Mouse (Mus musculus) ES-E14 (cell line): ENCODE data around the gene Hp1bp3. TPM values are rescaled to one million over a fixed set of nuclear protein-coding genes. Genes with fewer than 3 reads are reported as not detected.
A peak's percentile ranks its signal among the peaks of the same experiment; 100 is the strongest.

Experiments used
- DNase-seq: peaks from one replicate; pipeline ENCODE4 v3.0.0-alpha.2; 2013; ENCODE audit warnings: low read depth, low spot score
- H3K27ac ChIP-seq: 2 replicates; pipeline ENCODE4 v1.5.1; 2012; ENCODE audit warnings: low read depth, mild to moderate bottlenecking, low read length, moderate library complexity, mixed read lengths; ENCODE audit not compliant: poor library complexity, insufficient read depth, severe bottlenecking
- H3K36me3 ChIP-seq: 2 replicates; pipeline ENCODE4 v1.6.1; 2012; ENCODE audit warnings: mild to moderate bottlenecking, low read length, moderate library complexity, mixed read lengths; ENCODE audit not compliant: control insufficient read depth, poor library complexity, insufficient read depth, severe bottlenecking
- H3K4me1 ChIP-seq, 2 experiments: fragments of 150-350 bp in 1 of 2; sonication (generic) in 1 of 2; 2 replicates each; pipeline ENCODE4 v1.6.1; 2012; ENCODE audit warnings: low read length in 2 of 2, mild to moderate bottlenecking in 1 of 2, mixed read lengths in 1 of 2; ENCODE audit not compliant: control insufficient read depth in 2 of 2, insufficient read depth in 2 of 2, poor library complexity in 1 of 2
- H3K4me3 ChIP-seq, 2 experiments: fragments of 150-350 bp in 1 of 2; sonication (generic) in 1 of 2; 2 replicates each; pipeline ENCODE4 v1.5.1; 2012; ENCODE audit warnings: low read length in 2 of 2, low read depth in 1 of 2, mild to moderate bottlenecking in 1 of 2, mixed read lengths in 1 of 2; ENCODE audit not compliant: insufficient read depth in 1 of 2, poor library complexity in 1 of 2, severe bottlenecking in 1 of 2
- H3K9ac ChIP-seq: 2 replicates; pipeline ENCODE4 v1.6.1; 2012; ENCODE audit warnings: low read depth, mild to moderate bottlenecking, low read length, mixed read lengths; ENCODE audit not compliant: poor library complexity, insufficient read depth, severe bottlenecking
- H3K9me3 ChIP-seq: fragments of 150-350 bp; sonication (generic); 2 replicates; pipeline ENCODE4 v1.6.1; 2012; ENCODE audit warnings: low read depth, mild to moderate bottlenecking, low read length; ENCODE audit not compliant: control insufficient read depth, insufficient read depth
- CHD2 ChIP-seq: IDR thresholded peaks from 2 replicates; pipeline ENCODE4 v1.6.1; 2014; ENCODE audit warnings: mild to moderate bottlenecking, low read depth, low read length, inconsistent platforms
- HCFC1 ChIP-seq: IDR thresholded peaks from 2 replicates; pipeline ENCODE4 v1.6.1; 2012; ENCODE audit warnings: low read length, inconsistent platforms, borderline replicate concordance; ENCODE audit not compliant: insufficient read depth
- MAFK ChIP-seq: IDR thresholded peaks from 2 replicates; pipeline ENCODE4 v1.6.1; 2014; ENCODE audit warnings: mild to moderate bottlenecking, low read depth, low read length, inconsistent platforms; ENCODE audit not compliant: insufficient read depth
- ZC3H11A ChIP-seq: IDR thresholded peaks from 2 replicates; pipeline ENCODE4 v1.6.1; 2012; ENCODE audit warnings: low read depth, mild to moderate bottlenecking, inconsistent platforms, low read length, borderline replicate concordance
- ZNF384 ChIP-seq: IDR thresholded peaks from 2 replicates; pipeline ENCODE4 v1.6.1; 2012; ENCODE audit warnings: low read depth, low read length, inconsistent platforms
- in situ Hi-C, 2 experiments: fragments of 600-800 bp; cut with MboI; formaldehyde crosslinking; loops; one replicate each; pipeline ENCODE4 v1.15.1; 2025; ENCODE audit warnings: low sequenced_read_pairs in 2 of 2, inconsistent platforms in 1 of 2; ENCODE audit not compliant: unreplicated experiment in 2 of 2
- total RNA-seq: library from RNA; depleted of rRNA; stranded (reverse); fragments of 300-350 nt; gene quantifications from 2 replicates; pipeline ENCODE4 v1.2.3, GENCODE M21; 2012

Gene Hp1bp3
- total RNA-seq, 1 experiment = 31.1 TPM

GRCm38 (mm10) chr4:138201696-138202095 lies 14.4 kb upstream of the Hp1bp3 start:
- no peaks in the 10 kb centered on the region for H3K9me3 ChIP-seq
- in situ Hi-C loops = no loop called here
- H3K27ac ChIP-seq = no peak overlapping the region
- no peak overlapping the region for H3K4me3 ChIP-seq
- H3K9ac ChIP-seq = no peak overlapping the region
- TF ChIP-seq ZNF384 (no peak), ZC3H11A (no peak), HCFC1 (no peak), MAFK (no peak), CHD2 (no peak)
- peaks cover 12% of the 10 kb centered on the region; the same call in 1 of the 2 replicates for H3K36me3 ChIP-seq
- no peak for DNase-seq
- H3K4me1 ChIP-seq = peaks cover 0 to 5% of the 10 kb centered on the region in 2 experiments; a peak in 1 of 4 replicates

GRCm38 (mm10) chr4:138210116-138210515 lies 6.0 kb upstream of the Hp1bp3 start:
- no peak for TF ChIP-seq HCFC1
- no peak for TF ChIP-seq MAFK
- no peak for TF ChIP-seq ZC3H11A
- TF ChIP-seq CHD2 = no peak
- TF ChIP-seq ZNF384 = no peak
- Histone ChIP-seq H3K9me3 (no peaks in the 10 kb centered on the region), H3K4me3 (no peak overlapping the region), H3K36me3 (peaks cover 3% of the 10 kb centered on the region; the same call in 1 of the 2 replicates), H3K9ac (no peak overlapping the region), H3K27ac (no peak overlapping the region), H3K4me1 (peaks cover 0 to 5% of the 10 kb centered on the region in 2 experiments; a peak in 1 of 4 replicates)
- in situ Hi-C loops = no loop called here
- DNase-seq = no peak

GRCm38 (mm10) chr4:138213861-138214260 lies 2.2 kb upstream of the Hp1bp3 start:
- Histone ChIP-seq H3K27ac (no peak overlapping the region), H3K4me3 (no peak overlapping the region), H3K36me3 (no peaks in the 10 kb centered on the region), H3K9ac (no peak overlapping the region), H3K4me1 (peaks cover 0 to 8% of the 10 kb centered on the region in 2 experiments; a peak in 2 of 4 replicates), H3K9me3 (no peaks in the 10 kb centered on the region)
- TF ChIP-seq MAFK (no peak), HCFC1 (no peak), ZNF384 (no peak), CHD2 (no peak), ZC3H11A (no peak)
- in situ Hi-C loops = no loop called here
- DNase-seq = no peak

- Histone ChIP-seq H3K4me3 (peak overlapping the region; percentile 73 to 100), H3K9me3 (no peaks in the 10 kb centered on the region), H3K9ac (peak overlapping the region; percentile 100), H3K27ac (no peak overlapping the region), H3K4me1 (peaks cover 2 to 19% of the 10 kb centered on the region in 2 experiments), H3K36me3 (no peaks in the 10 kb centered on the region)
- in situ Hi-C loops = no loop called here
- no peak for DNase-seq
- TF ChIP-seq ZC3H11A = no peak
- no peak for TF ChIP-seq CHD2
- no peak for TF ChIP-seq HCFC1
- TF ChIP-seq MAFK = no peak
- no peak for TF ChIP-seq ZNF384
Measured at GRCm38 (mm10) chr4:138215671-138216199, 361 bp upstream of the Hp1bp3 start.
